Mouse (Mus musculus): ENCODE measurements around the gene Cers5.
A peak's percentile ranks its signal among the peaks of the same experiment; 100 is the strongest.
"Not testable (repeated sequence)": the region's sequence is repeated elsewhere in the genome, so short reads cannot be mapped to it uniquely, and the experiment has no call there.

The Cers5 gene

DNA sequence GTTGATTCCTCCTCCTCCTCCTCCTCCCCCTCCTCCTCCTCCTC, at the start of gene Cers5:
Gene Cers5, minus strand, starts transcription at position 5 of the 44 bp plus-strand sequence.
- DNase-seq (ENCODE audit: low spot score in 2 of 2), result not testable (repeated sequence)

DNA sequence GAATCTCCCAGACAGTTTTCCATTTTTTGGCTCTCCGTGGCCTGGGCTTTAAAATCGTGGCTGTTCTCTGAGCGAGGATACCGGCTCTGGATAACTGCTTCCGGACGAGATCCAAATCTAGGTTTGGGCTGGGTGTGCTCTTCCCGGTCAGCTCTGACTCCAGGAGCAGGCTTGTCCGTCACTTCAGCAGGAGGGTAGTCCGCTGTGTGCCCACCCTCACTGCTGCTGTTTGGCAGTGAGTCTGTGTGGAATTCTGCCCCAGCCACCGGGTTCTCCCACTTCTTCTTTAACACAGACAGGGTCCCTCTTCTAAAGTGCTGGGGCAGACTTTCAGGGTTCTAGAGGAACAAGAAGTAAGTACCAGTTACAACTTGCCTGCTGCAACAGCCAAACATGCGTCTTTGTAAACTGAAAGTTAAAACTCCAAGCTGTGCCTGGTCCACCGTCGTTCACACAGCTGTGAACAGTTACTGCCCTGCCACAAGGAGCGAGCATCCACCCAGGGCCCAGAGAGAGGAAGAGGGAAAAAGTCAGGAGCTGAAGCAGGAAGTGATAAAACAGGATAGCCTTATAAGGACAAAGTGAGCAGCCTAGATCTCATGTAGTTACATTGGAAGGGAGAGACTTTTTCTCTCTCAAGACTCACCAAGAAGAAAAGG, 47.1 kb upstream of the Cers5 start:
- no peak for DNase-seq (ENCODE audit: low spot score in 2 of 2)

DNA sequence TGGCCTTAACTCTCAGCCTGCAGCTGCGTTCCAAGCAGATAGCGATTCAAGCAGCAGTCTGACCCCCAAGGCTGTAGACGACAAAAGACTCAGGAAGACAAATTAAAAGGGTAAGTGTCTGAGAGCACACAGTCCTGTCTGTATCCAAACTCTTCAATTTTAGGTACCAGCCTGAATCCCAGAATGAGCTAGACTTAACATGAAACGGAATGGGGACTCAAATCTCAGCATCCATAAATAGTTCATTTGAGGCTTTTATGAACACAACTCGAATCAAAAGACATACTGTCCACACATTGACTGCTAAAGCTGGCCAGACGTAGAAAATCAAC, 46.4 kb upstream of the Cers5 start:
- no peak for DNase-seq (ENCODE audit: low spot score in 2 of 2)

DNA sequence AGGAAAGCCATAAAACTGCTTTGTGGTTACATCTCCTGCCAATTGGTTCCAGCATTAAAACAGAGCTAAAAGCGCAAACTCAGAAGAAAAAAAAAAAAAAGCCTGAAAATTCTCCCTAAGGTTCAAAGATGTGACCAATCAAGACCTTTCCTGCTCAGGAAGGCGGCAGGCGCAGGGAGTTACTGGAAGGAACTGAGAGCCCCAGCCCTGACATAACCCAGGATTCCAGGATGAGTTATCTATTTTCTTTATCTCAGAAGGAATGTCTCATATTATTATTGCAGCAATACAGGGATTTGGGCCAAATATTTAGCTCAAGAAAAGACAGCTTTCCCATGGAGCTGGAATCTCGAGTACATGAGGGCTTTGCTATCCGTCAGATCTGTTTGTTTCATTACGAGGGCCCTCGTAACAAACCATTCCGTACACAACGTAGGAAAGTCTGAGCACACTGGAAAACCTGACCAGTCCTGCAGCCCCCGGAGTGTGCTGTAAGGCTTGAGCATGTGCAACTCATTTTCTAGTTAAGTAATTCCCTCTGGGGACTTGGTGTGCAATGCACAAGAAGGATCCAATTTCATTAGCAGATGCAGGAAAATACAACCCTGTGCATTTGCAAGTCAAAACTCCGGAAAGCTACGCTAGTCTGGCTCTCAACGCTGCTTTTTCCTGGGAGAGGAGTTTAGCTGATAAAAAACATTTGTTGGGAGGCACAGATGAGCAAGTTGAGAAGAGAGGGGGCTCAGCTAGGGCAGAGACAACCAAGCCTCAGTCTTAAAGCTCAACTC, 45.8 kb upstream of the Cers5 start:
- no peak for DNase-seq (ENCODE audit: low spot score in 2 of 2)

DNA sequence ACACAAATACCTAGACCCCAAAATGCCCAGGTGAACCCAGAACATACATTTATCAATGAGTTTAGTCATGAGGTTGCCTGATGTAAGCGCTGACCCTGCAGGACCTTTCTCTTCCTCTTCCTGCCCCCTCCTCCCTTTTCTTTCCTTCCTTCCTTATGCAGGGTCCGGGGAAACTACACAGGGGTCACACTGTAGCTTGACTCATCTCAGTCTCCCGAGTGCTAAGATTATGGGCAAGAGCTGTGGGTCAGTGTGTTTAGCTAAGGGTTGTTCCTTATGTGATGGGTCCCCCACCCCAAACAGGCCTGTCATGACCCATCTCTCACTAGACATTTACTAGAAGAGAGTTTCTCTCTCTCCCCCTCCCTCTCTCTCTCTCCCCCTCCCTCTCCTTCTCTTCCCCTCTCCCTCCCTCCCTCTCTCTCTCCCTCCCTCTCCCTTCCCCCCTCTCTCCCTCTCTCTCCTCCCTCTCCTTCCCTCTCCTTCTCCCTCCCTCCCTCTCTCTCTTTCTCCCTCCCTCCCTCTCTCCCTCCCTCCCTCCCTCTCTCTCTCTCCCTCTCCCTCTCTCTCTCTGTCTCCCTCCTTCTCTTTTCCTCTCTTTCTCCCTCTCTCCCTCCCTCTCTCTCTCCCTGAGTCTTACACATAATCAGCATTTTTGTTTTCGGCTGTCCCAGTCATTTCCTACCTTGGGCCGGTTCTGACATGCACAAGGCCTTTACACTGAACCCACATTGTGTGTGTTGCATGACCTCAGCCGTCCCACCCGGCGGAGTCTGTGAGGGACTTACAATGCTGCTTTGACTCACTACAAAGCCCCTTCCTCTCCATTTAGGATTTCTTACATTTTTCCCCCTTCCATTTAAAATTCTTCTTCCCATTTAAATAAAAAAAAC, 44.9 kb upstream of the Cers5 start:
- DNase-seq (ENCODE audit: low spot score in 2 of 2), result no peak

DNA sequence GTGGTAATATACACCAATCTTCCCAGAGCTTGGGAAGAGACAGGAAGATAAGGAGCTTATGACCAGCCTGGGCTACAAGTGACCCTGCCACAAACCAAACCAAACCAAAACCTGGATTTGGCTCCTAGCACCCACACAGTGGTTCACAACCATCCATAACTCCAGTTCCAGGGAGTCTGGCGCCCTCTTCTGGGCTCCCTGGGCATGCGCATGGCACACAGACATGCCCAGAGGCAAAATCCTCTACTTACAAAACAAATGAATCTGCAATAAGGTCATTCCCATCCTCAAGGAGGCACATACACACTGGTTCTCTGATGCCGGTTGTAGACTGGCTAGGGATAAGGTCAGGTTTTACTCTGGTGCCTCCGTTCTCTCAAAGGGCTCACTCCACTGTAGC, 43.3 kb upstream of the Cers5 start:
- no peak for DNase-seq (ENCODE audit: low spot score in 2 of 2)

DNA sequence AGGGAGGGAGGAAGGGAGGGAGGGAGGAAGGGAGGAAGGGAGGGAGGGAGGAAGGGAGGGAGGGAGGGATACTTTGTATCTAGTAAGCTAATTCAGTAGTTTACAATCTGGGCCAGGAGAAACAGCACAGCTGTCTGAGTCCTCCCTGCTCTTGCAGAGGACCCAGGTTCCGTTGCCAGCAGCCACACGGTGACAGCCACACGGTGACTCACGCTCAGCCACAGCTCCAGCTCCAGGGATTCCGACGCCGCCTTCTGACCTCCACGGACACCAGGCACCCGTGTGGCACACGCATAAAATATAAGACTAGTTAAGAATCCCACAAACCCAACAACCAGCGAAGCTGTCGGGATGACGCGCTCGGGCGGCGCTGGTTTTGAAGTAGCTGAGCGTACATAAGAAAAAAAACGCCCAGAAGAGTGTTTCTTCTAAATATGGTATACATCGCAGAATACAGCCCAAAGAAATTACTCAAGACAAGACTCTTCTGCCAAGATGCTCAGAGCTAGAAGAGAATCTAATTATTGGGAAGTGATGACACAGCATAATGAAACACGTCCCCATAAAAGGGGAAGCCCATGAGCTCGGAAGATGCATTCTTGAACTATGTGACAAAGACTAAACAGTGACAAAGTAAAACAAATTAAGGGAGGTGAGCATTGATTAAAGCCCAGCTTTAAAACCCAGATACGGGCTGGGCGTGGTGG, 42.0 kb upstream of the Cers5 start:
- no peak for DNase-seq (ENCODE audit: low spot score in 2 of 2)

DNA sequence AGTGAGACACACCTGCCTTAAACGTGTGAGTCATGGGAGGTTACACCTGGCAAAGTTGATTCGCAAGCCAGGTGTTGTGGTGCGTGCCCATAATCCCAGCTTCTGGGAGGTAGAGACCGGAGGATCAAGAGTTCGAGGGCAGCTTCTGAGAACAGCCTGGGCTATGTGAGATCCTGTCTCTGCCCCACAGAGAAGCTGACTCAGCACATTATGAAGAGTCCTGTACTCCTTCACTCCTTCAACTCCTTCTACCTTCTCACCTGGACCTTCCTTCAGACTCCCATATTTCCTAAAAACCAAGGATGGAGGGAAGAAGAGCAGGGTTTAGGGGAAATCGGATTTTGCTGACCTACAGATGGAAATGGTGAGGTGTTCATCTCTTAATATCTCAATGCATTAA, 41.0 kb upstream of the Cers5 start:
- no peak for DNase-seq (ENCODE audit: low spot score in 2 of 2)

DNA sequence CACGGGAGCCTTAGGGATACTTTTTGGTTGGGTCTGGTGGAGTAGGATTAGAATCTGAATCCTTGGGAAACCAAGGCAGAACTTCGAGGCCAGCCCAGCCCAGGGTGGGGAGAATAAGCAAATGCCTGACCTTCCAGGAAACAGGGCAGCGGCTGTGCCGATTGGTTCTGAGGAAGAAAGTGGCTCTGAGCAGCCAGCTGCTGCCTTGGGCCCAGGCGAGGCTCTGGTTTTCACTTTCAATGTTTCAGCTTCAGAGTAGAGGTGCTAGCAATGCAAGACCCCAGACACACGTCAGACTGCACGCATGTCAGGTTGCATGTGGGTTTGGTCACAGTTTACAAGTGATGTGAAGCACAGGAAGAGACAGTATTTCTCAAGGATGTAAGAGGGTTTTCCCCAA, 39.4 kb upstream of the Cers5 start:
- DNase-seq (ENCODE audit: low spot score in 2 of 2), result no peak

DNA sequence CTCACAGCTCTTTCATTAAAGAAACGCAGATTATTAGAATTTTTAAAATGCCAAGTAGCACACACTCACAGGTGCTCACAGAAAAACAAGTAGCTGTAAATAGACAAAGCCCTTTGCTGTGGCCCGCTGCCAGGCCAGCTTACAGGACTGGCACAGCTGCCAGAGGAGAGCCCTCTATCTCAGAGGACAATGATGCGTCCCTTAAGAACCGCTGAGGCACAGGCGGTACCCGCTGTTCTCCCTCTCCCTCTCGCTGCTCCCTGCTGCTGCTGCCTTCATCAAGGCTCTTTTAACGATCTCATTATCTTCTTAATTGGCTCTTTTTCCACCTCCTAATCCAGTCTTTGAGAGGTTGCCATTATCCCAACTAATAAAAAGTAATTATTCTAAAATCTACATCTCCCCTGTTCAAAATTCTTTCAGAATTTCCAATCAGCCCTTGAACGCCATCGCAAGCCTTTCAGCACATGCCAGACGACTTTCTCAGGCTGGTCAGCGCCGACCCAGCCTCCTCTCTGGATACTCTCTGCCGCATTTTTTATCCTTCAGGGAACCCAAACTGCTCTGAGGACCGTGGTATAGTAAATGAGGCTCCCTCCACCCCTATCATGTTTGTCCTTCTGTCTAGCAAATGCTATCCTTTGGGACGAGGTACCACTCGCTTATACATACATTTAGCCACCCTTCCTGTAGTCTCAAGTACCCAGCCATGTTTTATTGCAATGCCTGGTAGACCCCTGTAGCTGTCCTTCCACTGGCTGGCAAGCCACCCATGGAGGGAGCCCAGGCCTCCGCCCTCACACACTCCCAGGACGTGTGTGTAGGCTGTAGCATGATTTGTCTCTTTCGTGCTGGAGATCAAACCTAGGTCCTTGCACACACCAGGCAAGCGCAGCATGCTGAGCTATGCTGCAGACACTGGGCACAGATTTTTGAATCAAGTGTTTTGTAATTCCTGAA, 35.4 kb upstream of the Cers5 start:
- no peak for DNase-seq (ENCODE audit: low spot score in 2 of 2)

DNA sequence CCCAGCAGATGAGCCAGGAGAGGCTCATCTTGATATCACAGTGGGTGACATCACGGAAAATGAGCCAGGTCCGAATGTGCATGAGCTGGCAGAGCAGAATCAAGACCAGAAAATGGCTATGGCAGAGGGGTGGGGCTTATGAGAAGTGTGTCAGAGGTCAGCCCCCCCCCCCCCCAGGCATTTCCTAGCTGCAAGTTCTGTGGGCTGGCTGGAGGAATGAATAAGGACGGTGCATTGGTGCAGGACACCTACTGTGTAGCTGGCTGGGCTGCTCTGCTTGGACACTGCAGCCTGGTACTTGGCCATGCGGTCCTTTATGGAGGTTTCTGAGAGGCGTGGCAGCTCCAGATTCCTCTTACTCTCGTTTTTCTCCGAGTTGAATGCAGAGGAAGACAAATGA, 33.5 kb upstream of the Cers5 start:
- no peak for DNase-seq (ENCODE audit: low spot score in 2 of 2)

DNA sequence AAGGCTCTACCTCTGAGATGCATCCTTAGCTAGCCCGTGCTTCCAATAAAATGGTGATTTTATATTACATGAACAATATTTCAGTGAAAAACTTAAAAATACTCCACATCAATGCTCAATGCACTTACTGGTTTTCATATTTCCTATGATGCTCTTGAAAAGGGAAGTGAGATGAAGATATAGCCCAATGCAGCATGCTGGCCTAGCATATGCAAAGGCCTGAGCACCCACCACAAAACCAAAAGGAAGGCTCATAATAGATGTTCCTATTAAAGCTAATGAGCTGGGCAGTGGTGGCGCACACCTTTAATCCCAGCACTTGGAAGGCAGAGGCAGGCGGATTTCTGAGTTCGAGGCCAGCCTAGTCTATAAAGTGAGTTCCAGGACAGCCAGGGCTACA, 33.0 kb upstream of the Cers5 start:
- DNase-seq (ENCODE audit: low spot score in 2 of 2), result no peak

DNA sequence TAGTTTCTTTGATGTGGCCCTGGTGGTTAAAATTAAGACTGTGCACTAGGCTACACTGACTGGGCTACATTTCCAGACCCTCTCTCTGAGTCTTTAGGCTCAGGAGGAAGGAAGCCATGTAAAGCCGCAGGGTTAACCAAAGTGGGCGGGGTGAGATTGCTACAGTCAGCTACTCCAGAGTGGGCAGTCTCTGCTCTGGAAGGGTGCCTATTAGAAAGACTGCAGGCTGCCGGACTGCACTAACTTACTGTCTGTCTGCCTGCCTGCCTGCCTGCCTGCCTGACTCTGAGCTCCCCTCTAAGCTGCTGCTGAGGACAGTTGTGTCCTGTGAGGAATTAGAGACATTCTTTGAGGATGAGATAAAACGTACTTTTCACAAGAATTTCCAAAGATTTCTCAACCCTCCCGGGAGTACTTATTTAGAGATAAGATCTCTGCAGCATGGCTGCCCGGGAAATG, 30.5 kb upstream of the Cers5 start:
- DNase-seq (ENCODE audit: low spot score in 2 of 2), result peak; percentile 56 to 73

DNA sequence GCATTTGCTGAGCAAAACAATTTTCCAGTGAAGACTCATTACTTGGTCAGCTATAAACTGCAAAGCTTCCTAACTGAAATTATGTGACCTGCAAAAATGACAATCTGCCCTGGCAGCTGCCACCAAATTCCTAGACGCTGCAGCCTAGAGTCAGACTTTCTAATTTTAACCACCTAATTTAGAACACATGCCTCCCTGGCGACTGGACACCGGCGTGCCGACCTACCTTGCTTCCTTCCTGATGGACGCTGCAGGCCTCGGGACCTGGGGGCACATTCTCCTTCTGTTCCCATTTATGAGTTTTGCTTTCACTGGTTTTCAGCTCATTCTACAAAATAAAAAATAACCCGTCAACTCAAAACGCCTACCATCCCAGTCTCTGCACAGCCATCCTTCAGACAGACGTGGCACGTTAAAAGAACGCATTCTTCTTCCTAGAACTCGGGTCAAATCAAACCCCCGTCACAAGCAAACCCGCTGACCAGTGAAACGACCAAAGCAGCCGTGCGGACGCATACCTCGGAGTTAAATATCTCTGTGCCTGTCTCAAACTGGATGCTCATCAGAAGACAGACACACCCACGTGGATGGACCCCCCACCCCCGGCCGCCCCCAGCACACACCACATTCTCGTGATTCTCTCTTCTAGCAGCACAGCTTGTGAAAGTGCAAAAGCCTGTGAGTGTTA, 29.3 kb upstream of the Cers5 start:
- DNase-seq (ENCODE audit: low spot score in 2 of 2), result no peak

DNA sequence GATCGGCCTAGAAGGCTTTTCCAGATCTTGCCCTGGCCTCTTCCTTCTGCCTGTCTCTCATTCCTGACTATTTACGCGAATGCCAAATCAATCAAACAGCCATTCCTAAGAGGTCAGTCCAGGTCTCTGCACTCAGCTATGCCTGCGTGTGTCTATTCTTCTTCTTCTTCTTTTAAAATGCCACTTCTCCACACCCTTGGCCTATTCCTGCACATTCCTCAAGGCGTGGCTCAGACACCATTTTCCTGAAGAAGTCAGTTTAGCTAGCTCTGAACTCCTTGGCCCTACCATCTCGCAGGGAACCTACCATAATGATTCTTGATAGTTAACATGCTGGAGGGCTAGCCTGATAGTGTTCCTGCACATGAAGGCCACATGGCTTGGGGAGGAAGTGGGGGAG, 27.0 kb upstream of the Cers5 start:
- DNase-seq (ENCODE audit: low spot score in 2 of 2), result no peak

DNA sequence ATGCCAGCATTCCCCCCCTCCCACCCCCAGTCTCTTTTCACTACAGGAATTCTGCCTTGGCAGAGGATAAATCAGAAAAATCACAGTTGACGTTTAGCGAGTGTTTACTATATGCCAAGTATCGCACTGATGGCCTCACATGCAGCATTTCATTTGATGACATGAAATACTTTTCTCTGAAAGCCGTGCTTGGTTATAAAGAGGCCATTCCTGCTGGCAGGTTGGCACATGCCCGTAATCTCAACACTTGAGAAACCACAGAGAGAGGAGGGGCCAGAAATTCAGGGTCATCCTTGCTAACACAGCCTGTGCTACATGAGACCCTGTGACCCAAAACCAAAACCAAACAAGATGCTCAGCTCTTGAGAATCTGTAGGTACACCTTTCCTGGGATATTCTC, 25.2 kb upstream of the Cers5 start:
- DNase-seq (ENCODE audit: low spot score in 2 of 2), result no peak

DNA sequence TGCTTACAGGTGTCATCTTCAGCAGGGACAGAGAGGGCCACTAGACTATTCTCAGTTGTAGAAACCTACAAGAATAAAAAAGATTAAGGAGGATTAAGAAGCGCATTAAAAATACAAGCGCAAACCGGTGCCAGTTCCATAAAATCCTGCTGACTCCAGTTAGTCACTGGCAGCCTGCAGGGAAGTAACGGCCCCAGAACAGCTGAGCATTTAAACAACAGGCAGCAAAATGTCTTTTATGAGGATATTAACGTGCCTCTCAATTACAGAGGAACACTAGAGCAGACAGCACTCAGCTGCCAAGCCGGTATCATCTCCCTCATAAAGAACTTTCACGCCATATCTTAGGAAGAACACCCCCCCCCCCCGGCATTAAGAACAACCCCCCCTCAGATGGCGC, 24.1 kb upstream of the Cers5 start:
- no peak for DNase-seq (ENCODE audit: low spot score in 2 of 2)

DNA sequence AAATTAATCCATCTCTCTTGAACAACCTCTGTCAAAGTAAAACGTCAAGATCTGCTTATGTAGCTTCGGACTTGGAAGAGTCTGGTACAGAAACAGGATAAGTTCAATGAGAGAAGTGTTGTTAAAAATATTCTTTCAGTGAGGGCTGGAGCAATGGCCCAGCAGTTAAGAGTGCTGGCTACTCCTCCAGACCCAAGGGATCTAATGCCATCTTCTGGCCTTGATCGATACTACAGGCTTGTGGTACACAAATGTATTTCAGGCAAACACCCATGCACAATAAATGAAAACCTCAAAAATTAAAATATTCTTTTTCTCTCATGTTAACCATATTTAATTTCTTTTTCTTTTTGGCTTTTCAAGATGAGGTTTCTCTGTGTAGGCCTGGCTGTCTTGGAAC, 23.4 kb upstream of the Cers5 start:
- no peak for DNase-seq (ENCODE audit: low spot score in 2 of 2)

DNA sequence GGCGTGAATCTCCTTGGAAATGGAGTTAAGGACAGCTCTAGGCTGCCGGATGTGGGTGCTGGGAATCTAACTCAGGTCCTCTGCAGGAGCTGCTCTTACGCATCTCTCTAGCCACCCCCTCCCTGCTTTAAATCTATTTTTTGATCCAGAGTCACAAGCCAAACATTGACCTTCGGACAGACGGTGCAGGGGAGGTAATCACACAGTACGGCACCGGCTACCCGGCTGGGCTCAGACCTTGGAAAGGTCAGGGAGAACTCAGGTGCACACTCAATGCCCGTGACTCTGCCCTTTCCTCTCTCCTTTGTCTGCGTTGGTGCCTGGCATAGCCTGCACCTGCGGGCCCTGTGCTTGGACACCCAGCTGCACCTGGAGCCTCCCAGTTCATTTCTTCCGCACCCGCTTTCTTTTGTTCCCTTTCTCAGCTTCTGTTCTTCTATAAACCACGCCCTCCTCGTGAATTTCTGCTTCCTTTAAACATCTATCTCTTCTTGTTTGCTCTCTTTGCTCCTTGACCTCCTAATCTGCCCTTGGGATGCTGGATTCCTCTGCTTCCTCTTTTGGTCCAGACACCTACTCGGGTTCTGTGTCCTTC, 19.6 kb upstream of the Cers5 start:
- no peak for DNase-seq (ENCODE audit: low spot score in 2 of 2)

DNA sequence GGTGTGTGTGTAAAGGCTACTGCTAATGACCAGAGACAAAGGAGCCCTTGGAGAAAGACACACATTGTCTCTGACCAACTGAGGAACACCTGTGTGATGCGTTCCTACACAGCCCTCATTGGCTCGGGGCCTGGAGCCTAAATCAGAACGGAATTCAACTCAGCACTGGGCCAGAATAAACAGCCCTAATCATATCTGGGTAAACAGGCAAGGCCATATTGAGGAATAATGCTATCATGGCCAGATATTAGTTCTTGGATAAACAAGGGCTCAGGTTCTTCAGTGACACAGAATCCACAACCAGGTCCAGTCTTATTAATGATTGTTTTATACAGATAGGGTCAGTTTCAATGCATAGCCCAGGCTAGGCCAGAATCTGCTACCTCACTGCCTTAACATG, 18.3 kb upstream of the Cers5 start:
- no peak for DNase-seq (ENCODE audit: low spot score in 2 of 2)

DNA sequence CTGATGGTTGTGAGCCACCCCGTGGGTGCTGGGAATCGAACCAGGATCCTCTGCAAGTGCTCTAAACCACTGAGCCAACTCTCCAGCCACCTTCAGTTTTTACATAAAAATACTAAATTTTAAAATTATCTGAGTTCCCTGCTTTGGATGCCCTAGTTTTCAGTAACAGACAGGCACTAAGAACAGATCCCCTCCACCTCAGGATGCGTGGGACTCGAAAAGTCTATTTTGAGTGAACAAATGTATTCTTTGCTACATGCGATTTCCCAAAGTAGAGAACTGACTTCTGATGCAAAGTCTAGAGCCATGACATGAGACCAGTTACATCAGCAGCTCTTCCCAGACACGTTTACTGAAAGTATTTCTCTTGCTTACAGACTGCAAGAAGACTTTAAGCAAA, 17.8 kb upstream of the Cers5 start:
- DNase-seq (ENCODE audit: low spot score in 2 of 2), result no peak
